Mouse (Mus musculus) gastrocnemius, postnatal 36 days (tissue): Measurements from ENCODE around the gene Dynlt1a. TPM values are rescaled to one million over a fixed set of nuclear protein-coding genes. Genes with fewer than 3 reads are reported as not detected.
"Not testable (repeated sequence)": the region's sequence is repeated elsewhere in the genome, so short reads cannot be mapped to it uniquely, and the experiment has no call there.

Experiments
- DNase-seq, 2 experiments: peaks; one replicate each; pipeline ENCODE4 v3.0.0; 2022
- intact Hi-C: fragments of 180-260 bp; cut with DNase I; formaldehyde crosslinking; loops from one replicate; pipeline ENCODE4 v1.15.1; 2025
- total RNA-seq, 2 experiments: library from RNA; stranded (reverse); gene quantifications; 2 replicates each; pipeline ENCODE4 v1.2.3; 2021

Gene Dynlt1a
- total RNA-seq, 2 experiments from 2014 or later: 2.0 to 4.0 TPM

DNA sequence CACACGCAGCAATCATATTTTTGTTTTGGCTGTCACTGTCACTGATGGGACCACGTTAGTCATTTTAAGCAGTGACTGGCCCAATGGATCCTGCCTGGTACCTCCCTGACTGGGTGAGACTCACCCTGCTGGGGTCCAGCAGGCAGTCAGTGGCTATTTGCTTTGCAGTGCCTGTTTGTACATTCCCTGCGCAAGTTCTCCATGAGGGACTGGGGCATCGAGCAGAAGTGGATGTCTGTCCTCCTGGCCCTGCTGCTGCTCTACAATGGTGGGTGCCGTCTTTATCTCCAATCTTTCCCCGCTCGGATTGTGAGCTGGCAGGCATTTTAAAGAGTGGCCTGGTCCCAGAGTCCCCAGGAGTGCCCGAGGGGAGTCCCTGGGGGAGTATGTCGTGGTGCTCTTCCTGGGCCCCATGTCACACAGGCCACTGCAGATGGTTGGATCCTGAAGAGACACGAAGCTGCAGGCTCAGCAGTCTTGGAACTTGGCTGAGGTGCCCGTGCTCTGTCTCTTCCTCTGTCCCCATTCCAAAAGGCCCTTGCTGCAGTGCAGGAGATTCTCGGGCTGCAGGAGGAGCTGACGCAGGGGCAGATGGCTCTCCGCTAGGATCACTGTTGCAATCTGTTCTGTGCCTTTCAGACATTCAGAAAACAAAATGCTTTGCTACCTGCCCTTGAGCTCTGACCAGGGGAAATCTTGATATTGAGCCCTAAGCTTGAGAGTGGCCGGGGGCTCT lies 20.1 kb downstream of the Dynlt1a start:
- DNase-seq, intact Hi-C loops: not testable (repeated sequence)

DNA sequence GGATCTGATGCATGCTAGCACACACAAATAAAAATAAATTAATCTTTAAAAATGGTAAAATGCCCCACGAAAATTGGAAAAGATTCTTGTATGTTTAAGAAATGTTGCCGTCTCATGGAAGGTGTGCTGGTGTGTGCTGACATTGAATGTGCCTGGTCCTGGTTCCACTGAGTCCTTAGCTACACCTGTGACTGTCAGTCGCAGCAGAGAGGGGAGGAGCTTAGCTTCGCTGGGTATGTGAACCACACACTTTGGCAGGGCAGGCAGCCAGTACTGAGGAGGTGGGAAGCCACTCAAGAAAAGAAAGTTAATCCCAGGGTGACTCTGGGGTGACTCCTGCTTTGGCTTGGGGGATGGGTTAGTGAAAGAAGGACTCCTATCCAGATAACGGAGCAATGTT lies 23.4 kb downstream of the Dynlt1a start:
- intact Hi-C loops, DNase-seq: not testable (repeated sequence)

DNA sequence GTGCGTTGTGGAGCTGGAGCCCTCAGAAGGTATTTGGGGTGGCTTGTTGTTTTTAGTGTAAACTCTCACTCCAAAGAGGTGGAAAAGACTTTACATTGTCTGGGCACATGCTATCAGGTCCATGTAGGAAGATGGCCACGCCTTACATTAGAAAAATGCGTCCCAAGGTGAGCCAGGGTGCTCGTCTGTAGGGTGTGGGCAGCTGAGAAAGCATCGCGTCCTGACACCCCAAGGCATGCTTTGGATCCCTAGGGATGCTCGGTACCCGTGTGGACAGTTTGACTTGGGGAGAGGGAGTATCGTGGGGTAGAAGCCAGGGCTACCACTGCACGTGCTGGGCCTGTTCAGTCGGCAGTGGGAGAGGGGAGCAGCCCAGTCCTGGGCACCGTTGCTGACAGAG lies 28.3 kb downstream of the Dynlt1a start:
- intact Hi-C loops, DNase-seq: not testable (repeated sequence)

DNA sequence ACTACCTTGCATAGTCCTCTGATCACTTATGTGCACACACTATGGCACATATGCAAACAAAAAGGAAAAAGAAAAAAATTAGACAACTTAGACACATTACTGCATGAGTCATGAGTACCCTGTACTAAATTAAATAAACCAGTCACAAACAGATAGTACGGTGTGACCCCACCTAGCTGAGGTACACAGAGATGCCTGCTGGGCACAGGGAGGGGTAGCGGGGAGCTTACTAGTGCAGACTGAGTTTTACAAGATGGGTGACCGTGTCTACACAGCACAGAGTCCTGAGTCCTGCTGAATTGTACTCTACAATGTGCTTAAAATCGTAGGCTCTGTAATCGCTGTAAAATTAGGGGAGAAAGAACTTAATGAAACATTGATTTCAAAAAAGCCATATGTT lies 31.1 kb downstream of the Dynlt1a start:
- DNase-seq, intact Hi-C loops: not testable (repeated sequence)

DNA sequence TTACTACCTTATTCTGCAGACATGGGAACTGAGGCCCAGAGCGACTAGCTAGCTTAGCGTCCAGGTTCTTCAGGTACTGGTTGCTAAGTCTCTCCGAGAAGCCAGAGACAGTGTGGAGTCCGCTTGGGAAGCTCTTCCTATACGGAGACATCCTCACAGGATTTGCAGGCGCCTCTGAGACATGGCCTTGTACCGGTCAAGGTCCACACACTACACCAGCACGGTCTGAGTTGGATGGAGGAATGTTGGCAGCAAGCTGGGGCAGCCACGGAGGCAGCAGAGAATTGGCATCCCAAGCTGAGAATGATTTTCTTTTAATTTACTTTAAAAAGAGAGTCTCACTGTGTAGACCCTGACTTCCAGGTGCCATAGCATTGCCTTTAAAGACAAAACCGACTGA lies 34.2 kb downstream of the Dynlt1a start:
- intact Hi-C loops, DNase-seq: not testable (repeated sequence)

- DNase-seq, intact Hi-C loops: not testable (repeated sequence)
Measured at GRCm38 (mm10) chr17:6280513-6280912, 36.8 kb downstream of the Dynlt1a start.

- DNase-seq, intact Hi-C loops: not testable (repeated sequence)
Measured at GRCm38 (mm10) chr17:6279772-6280171, 37.5 kb downstream of the Dynlt1a start.

DNA sequence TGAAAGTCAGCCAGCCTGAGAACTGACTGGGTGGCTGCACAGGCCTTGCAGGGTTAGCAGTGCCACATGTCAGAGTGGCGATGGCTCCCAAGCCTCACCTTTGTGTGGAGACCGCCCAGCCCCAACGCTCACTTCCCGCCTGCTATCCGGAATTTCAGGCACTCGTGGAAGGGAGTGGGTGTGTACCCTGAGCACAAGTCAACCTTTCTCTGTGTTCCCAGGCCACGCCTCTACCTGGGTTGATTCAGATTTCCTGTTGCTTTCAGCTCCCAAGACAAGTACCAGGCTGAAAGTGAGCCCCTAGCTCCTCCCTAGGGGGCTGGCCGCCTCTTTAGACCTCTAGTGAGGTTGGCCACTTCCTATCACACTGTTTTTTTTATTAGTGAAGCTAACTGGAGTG lies 38.1 kb downstream of the Dynlt1a start:
- intact Hi-C loops, DNase-seq: not testable (repeated sequence)

GRCm38 (mm10) chr17:6274693-6275092 lies 42.6 kb downstream of the Dynlt1a start:
- intact Hi-C loops: not testable (repeated sequence)

GRCm38 (mm10) chr17:6271970-6272369 lies 45.3 kb downstream of the Dynlt1a start:
- intact Hi-C loops, DNase-seq: not testable (repeated sequence)

More at GRCm38 (mm10) chr17:6274693-6275092, 42.6 kb downstream of the Dynlt1a start:
- not testable (repeated sequence) for DNase-seq

DNA sequence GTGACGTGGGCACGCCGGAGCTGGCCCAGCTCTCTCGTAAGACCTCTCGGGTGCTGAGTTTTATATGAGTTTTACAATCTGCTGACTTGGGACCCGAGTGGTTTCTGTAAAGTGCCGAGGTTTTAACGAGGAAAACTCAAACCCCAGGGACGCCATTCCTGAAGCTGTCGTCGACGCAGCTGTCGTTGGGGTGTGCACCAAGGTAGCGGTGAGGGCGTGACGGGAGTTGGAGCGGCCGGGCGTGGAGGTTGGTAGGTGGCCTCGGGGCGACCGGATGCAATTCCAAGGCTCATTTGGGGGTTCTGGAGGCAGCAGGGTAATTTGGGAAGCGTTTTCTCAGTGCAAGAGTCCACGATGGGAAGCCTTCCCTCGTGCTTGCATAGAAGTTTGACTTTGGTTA lies 46.5 kb downstream of the Dynlt1a start:
- intact Hi-C loops, DNase-seq: not testable (repeated sequence)

- intact Hi-C loops, DNase-seq: not testable (repeated sequence)
Measured at GRCm38 (mm10) chr17:6269876-6270831, 47.1 kb downstream of the Dynlt1a start.

DNA sequence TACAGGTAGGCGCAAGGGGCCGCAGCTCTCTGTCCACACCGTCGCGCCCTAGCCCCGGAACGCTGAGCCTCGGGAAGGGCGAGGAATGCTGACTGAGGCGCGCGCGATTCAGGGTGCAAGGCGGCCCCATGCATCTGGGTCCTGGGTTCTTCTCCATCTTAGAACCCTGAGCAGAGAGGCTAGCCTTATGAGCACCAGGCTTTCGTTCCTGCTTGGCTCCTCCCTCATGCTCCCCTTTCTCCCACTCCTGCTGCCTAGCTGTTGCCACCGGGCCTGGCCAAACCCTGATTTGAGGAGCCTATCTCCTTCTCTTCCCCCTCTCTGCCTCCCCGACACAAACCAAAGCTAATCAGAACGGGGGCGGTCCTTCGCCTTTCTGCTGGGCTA lies 60.2 kb downstream of the Dynlt1a start:
- intact Hi-C loops: not testable (repeated sequence)

DNA sequence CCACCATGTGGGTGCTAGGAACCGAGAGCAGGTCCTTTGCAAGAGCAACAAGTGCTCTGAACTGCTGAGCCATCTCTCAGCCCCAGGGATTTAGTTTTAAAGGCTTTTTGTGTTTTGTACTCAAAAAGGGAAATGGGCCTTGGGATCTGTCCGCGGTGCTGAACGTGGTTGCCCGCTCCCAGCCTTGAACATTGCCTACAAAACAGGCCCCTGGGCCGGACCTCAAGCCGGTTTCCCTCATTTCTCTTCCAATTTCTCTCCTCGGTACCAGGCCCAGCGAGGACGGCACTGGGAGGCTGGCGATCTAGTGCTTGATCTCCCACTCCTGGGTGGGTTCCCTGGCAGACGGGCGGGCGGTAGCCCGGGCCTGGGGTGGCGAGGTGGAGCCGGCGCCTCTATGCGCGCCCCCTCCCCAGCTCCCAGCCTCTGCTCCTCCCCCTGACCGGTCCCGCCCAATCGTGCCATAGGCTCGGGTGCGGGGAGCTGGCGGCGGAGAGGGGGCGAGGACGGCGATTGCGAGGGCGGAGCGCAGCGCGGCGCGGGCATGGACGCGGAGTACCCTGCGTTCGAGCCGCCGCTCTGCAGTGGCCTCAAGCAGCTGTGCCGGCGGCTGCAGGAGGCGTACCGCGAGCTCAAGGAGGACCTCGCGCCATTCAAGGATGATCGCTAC lies 60.8 kb downstream of the Dynlt1a start, which contains the start of gene Tmem181a:
Gene Tmem181a (plus strand): TSS at position 461 of the 670 bp plus-strand sequence.
- intact Hi-C loops, DNase-seq: not testable (repeated sequence)

More for the DNA sequence above, 60.2 kb downstream of the Dynlt1a start:
- DNase-seq: not testable (repeated sequence)

Other genes starting within 250 kb of the Dynlt1a start
- 1 to 10 TPM; 4.5 to 5.2 TPM for gene Serac1, start 237.8 kb downstream of the Dynlt1a start, total RNA-seq
- gene Gtf2h5, start 237.7 kb downstream of the Dynlt1a start, total RNA-seq: 10 to 100 TPM; 43.0 to 46.0 TPM
- 100 to 1,000 TPM; 103 to 106 TPM for gene Tulp4, start 211.1 kb downstream of the Dynlt1a start, total RNA-seq
- gene Tmem181a, start 60.6 kb downstream of the Dynlt1a start, total RNA-seq: 1 to 10 TPM; 3.8 to 4.5 TPM
- 10 to 100 TPM; 54.7 to 63.0 TPM for gene Dynlt1b, start 112.6 kb upstream of the Dynlt1a start, total RNA-seq